Mouse (Mus musculus): ENCODE data around the gene Pde4b.
A peak's percentile ranks its signal among the peaks of the same experiment; 100 is the strongest.

GRCm38 (mm10) chr4:102656494-102657036 lies 569.2 kb downstream of the Pde4b start:
- TF ChIP-seq CTCF (IDR thresholded peaks at IDR 0.05; ENCODE audit: extremely low read depth, insufficient read depth, insufficient read length, insufficient replicate concordance) (peak; percentile 70; the same call in 1 of the 2 replicates), POLR2A (IDR thresholded peaks at IDR 0.05; ENCODE audit: low read depth, low read length) (no peak)

All from spleen, adult 2 months (tissue).